Mouse (Mus musculus) bone marrow, adult 2 months (tissue): Measurements from ENCODE around the gene Hck.

ENCODE experiments used
- CTCF ChIP-seq: fragments of 200-500 bp; IDR thresholded peaks from 2 replicates; pipeline ENCODE4 v1.5.1; 2011; ENCODE audit warnings: low read length, control low read depth; ENCODE audit not compliant: control insufficient read depth, insufficient read depth
- POLR2A ChIP-seq: fragments of 200-500 bp; IDR thresholded peaks from 2 replicates; pipeline ENCODE4 v1.6.1; 2011; ENCODE audit warnings: low read depth, mild to moderate bottlenecking, control low read depth, low read length, borderline replicate concordance; ENCODE audit not compliant: control insufficient read depth

GRCm38 (mm10) chr2:153086166-153086565 is 22.1 kb upstream of the Hck start:
- TF ChIP-seq CTCF (no peak), POLR2A (no peak)
